Mouse (Mus musculus): ENCODE results near the gene Crb3. TPM values are rescaled to one million over a fixed set of nuclear protein-coding genes. Genes with fewer than 3 reads are reported as not detected.
A peak's percentile ranks its signal among the peaks of the same experiment; 100 is the strongest.

Gene Crb3
- total and polyA plus RNA-seq, 3 experiments: 0.25 TPM; not detected in 2

DNA sequence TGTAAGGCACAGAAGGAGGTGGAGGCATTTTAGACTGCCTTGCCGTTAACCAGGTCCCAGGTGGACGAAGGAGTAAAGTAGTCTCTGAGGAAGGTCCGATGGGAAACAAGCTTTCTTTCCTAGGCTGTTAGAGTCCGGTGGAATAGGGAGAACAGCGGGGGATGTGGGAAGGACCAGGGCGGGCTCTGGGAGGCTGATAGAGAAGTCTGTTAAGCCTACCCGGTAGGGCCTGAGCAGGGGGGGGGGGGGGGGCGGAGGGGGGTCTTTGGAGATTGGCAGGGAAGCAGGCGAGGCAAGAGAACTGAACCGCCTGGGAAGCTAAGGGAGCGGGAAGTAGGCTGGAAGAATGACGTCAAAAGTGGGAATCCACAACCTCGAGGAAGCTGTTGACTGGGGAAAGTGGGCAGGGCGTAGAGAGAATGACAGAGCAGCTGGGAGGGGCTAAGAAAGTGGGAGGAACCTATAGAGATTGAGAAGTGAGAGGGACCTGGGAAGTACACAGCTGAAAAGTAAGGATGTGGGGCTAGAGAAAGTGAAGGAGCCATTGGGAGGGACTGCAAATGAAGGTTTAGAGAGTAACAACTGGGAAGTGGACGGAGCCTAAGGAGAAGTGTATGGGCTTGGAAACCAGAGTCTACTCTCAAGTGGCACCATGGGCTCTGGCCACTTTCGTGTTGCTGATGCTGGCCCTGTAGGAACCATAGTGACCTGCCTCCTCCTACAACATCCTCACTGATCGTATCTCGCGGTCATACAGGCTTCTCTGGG lies 37.1 kb downstream of the Crb3 start:
- Histone ChIP-seq H3K79me2 (replicated peaks; ENCODE audit: control insufficient read depth, extremely low read depth, insufficient read depth, poor library complexity, severe bottlenecking) (no peaks in the 10 kb centered on the region), H3K4me3 (replicated peaks in 1 of 3; ENCODE audit: low read depth in 2 of 3, low read length in 2 of 3, poor library complexity in 1 of 3) (no peak overlapping the region), H3K9me3 (replicated peaks; ENCODE audit: low read length) (no peaks in the 10 kb centered on the region), H3K9ac (ENCODE audit: insufficient read depth, low read depth) (no peak overlapping the region), H3K27me3 (replicated peaks) (no peaks in the 10 kb centered on the region), H3K27ac (ENCODE audit: insufficient read depth, low read depth) (no peak overlapping the region), H3K36me3 (replicated peaks in 1 of 2; ENCODE audit: control insufficient read depth in 1 of 2, insufficient read depth in 1 of 2, low read length in 1 of 2) (peaks cover 0 to 35% of the 10 kb centered on the region in 2 experiments), H3K4me1 (ENCODE audit: control insufficient read depth in 1 of 2, insufficient read depth in 2 of 2) (peaks cover 24 to 40% of the 10 kb centered on the region in 2 experiments), H3K4me2 (ENCODE audit: insufficient read depth, low read depth, poor library complexity, severe bottlenecking) (peak overlapping the region; percentile 41)
- no peak for TF ChIP-seq NELFE (IDR thresholded peaks at IDR 0.05; ENCODE audit: low read depth, low read length)
- no peak for TF ChIP-seq IRF4 (IDR thresholded peaks at IDR 0.05; ENCODE audit: low read depth, low read length)
- no peak for TF ChIP-seq CTCF (conservative IDR thresholded peaks at IDR 0.05 in 1 of 2, IDR thresholded peaks at IDR 0.05 in 1 of 2; ENCODE audit: low read depth in 2 of 2, low read length in 2 of 2)
- TF ChIP-seq TBP (conservative IDR thresholded peaks at IDR 0.05; ENCODE audit: low read depth, low read length): no peak
- TF ChIP-seq MAX (IDR thresholded peaks at IDR 0.05; ENCODE audit: low read length): no peak
- TF ChIP-seq SMC3 (IDR thresholded peaks at IDR 0.05; ENCODE audit: low read depth, low read length): no peak
- TF ChIP-seq E2F4 (IDR thresholded peaks at IDR 0.05; ENCODE audit: insufficient replicate concordance, low read depth, low read length): no peak
- no peak for TF ChIP-seq UBTF (IDR thresholded peaks at IDR 0.05; ENCODE audit: low read depth, low read length)
- TF ChIP-seq JUND (conservative IDR thresholded peaks at IDR 0.05; ENCODE audit: low read depth, low read length): no peak
- TF ChIP-seq TCF12 (IDR thresholded peaks at IDR 0.05; ENCODE audit: low read depth, low read length): no peak
- no peak for DNase-seq (ENCODE audit: extremely low read depth)
- dilution Hi-C loops (cut with MboI; ENCODE audit: extremely low pct_ligation_motif_present, extremely low pct_unique_long_range_greater_than_20kb, low sequenced_read_pairs) (no loop called here), in situ Hi-C loops (cut with MboI; ENCODE audit: low pct_ligation_motif_present, low pct_unique_long_range_greater_than_20kb, low sequenced_read_pairs) (loop anchor here (5.0 to 25.0 kb wide), 2 partner anchors 71 to 241 kb away; no protein-coding TSS in a partner anchor)

GRCm38 (mm10) chr17:57096623-57096920 lies 37.7 kb downstream of the Crb3 start:
- no peaks in the 10 kb centered on the region for H3K27me3 ChIP-seq (replicated peaks)
- in situ Hi-C loops (cut with MboI; ENCODE audit: low pct_ligation_motif_present, low pct_unique_long_range_greater_than_20kb, low sequenced_read_pairs) (loop anchor here (5.0 to 25.0 kb wide), 2 partner anchors 71 to 241 kb away; no protein-coding TSS in a partner anchor), dilution Hi-C loops (cut with MboI; ENCODE audit: extremely low pct_ligation_motif_present, extremely low pct_unique_long_range_greater_than_20kb, low sequenced_read_pairs) (no loop called here)
- H3K4me1 ChIP-seq (ENCODE audit: control insufficient read depth in 1 of 2, insufficient read depth in 2 of 2): peaks cover 25 to 44% of the 10 kb centered on the region in 2 experiments
- H3K9me3 ChIP-seq (replicated peaks; ENCODE audit: low read length): no peaks in the 10 kb centered on the region
- peak overlapping the region; percentile 41; the same call in 1 of the 2 replicates for H3K4me2 ChIP-seq (ENCODE audit: insufficient read depth, low read depth, poor library complexity, severe bottlenecking)
- DNase-seq (ENCODE audit: extremely low read depth): peak; percentile 75
- H3K36me3 ChIP-seq (replicated peaks in 1 of 2; ENCODE audit: control insufficient read depth in 1 of 2, insufficient read depth in 1 of 2, low read length in 1 of 2): peaks cover 1 to 36% of the 10 kb centered on the region in 2 experiments
- H3K9ac ChIP-seq (ENCODE audit: insufficient read depth, low read depth): no peak overlapping the region
- H3K79me2 ChIP-seq (replicated peaks; ENCODE audit: control insufficient read depth, extremely low read depth, insufficient read depth, poor library complexity, severe bottlenecking): no peaks in the 10 kb centered on the region
- TF ChIP-seq UBTF (IDR thresholded peaks at IDR 0.05; ENCODE audit: low read depth, low read length) (no peak), MEF2A (IDR thresholded peaks at IDR 0.05; ENCODE audit: borderline replicate concordance, low read depth, low read length) (0 out of 2 replicates have a peak, but pooled peaks have one; percentile 10), EP300 (IDR thresholded peaks at IDR 0.05; ENCODE audit: low read length) (no peak), POLR2A (IDR thresholded peaks at IDR 0.05; ENCODE audit: low read depth, low read length) (no peak), ZMIZ1 (IDR thresholded peaks at IDR 0.05; ENCODE audit: low read depth, low read length) (no peak), KAT2A (IDR thresholded peaks at IDR 0.05; ENCODE audit: insufficient replicate concordance, low read length) (no peak), ZC3H11A (IDR thresholded peaks at IDR 0.05; ENCODE audit: low read depth, low read length) (peak; percentile 91), ETS1 (conservative IDR thresholded peaks at IDR 0.05; ENCODE audit: low read depth, low read length) (no peak), USF1 (IDR thresholded peaks at IDR 0.05; ENCODE audit: low read depth, low read length) (no peak), HCFC1 (IDR thresholded peaks at IDR 0.05; ENCODE audit: low read depth, low read length) (no peak), IRF4 (IDR thresholded peaks at IDR 0.05; ENCODE audit: low read depth, low read length) (0 out of 2 replicates have a peak, but pooled peaks have one; percentile 31), BHLHE40 (IDR thresholded peaks at IDR 0.05; ENCODE audit: low read depth, low read length) (no peak), TBP (conservative IDR thresholded peaks at IDR 0.05; ENCODE audit: low read depth, low read length) (no peak), POLR2AphosphoS2 (IDR thresholded peaks at IDR 0.05; ENCODE audit: low read depth, low read length) (no peak), MAZ (IDR thresholded peaks at IDR 0.05; ENCODE audit: low read depth, low read length) (0 out of 2 replicates have a peak, but pooled peaks have one; percentile 46), CHD1 (IDR thresholded peaks at IDR 0.05; ENCODE audit: low read depth, low read length) (no peak), CTCF (conservative IDR thresholded peaks at IDR 0.05 in 1 of 2, IDR thresholded peaks at IDR 0.05 in 1 of 2; ENCODE audit: low read depth in 2 of 2, low read length in 2 of 2) (peak; percentile 64 to 93), SMC3 (IDR thresholded peaks at IDR 0.05; ENCODE audit: low read depth, low read length) (peak; percentile 99), MAFK (IDR thresholded peaks at IDR 0.05; ENCODE audit: insufficient replicate concordance, low read length) (no peak), CHD2 (IDR thresholded peaks at IDR 0.05; ENCODE audit: low read length) (no peak), ZNF384 (IDR thresholded peaks at IDR 0.05; ENCODE audit: low read depth, low read length) (peak; percentile 15; the same call in 1 of the 2 replicates), E2F4 (IDR thresholded peaks at IDR 0.05; ENCODE audit: insufficient replicate concordance, low read depth, low read length) (no peak), PAX5 (IDR thresholded peaks at IDR 0.05; ENCODE audit: low read length) (no peak), RAD21 (IDR thresholded peaks at IDR 0.05; ENCODE audit: low read depth, low read length) (peak; percentile 94), NRF1 (IDR thresholded peaks at IDR 0.05; ENCODE audit: low read depth, low read length) (no peak), GABPA (IDR thresholded peaks at IDR 0.05; ENCODE audit: insufficient replicate concordance, low read depth, low read length) (no peak), SIN3A (IDR thresholded peaks at IDR 0.05; ENCODE audit: low read length) (no peak)
- H3K4me3 ChIP-seq (replicated peaks in 1 of 3; ENCODE audit: low read depth in 2 of 3, low read length in 2 of 3, poor library complexity in 1 of 3): no peak overlapping the region
- H3K27ac ChIP-seq (ENCODE audit: insufficient read depth, low read depth): no peak overlapping the region

All from CH12.LX (cell line).